Mouse (Mus musculus) midbrain, embryonic 12.5 days (tissue): Measurements from ENCODE around the gene Ppp1r36. TPM values are rescaled to one million over a fixed set of nuclear protein-coding genes. Genes with fewer than 3 reads are reported as not detected.
"Not testable (repeated sequence)": the region's sequence is repeated elsewhere in the genome, so short reads cannot be mapped to it uniquely, and the experiment has no call there.

Experiments used
- ATAC-seq: fragments of 200-750 bp; cut with Nextera tagmentation; 2 replicates; pipeline ENCODE4 v1.8.0; 2017; ENCODE audit warnings: low read depth, moderate TSS enrichment, moderate library complexity; ENCODE audit not compliant: low FRiP score
- H3K27ac ChIP-seq: fragments of 300-500 bp; sonication (generic); replicated peaks from 2 replicates; pipeline ENCODE4 v1.5.1; 2016; ENCODE audit warnings: mild to moderate bottlenecking
- H3K27me3 ChIP-seq: fragments of 300-500 bp; sonication (generic); 2 replicates; pipeline ENCODE4 v1.6.1; 2016; ENCODE audit warnings: mild to moderate bottlenecking
- H3K36me3 ChIP-seq: fragments of 300-500 bp; sonication (generic); 2 replicates; pipeline ENCODE4 v1.6.1; 2016
- H3K4me1 ChIP-seq: fragments of 300-500 bp; sonication (generic); 2 replicates; pipeline ENCODE4 v1.6.1; 2016
- H3K4me2 ChIP-seq: fragments of 300-500 bp; sonication (generic); replicated peaks from 2 replicates; pipeline ENCODE4 v1.6.1; 2016; ENCODE audit warnings: mild to moderate bottlenecking, moderate library complexity
- H3K4me3 ChIP-seq: fragments of 300-500 bp; sonication (generic); 2 replicates; pipeline ENCODE4 v1.5.1; 2016; ENCODE audit warnings: mild to moderate bottlenecking
- H3K9ac ChIP-seq: fragments of 300-500 bp; sonication (generic); replicated peaks from 2 replicates; pipeline ENCODE4 v1.6.1; 2016; ENCODE audit warnings: mild to moderate bottlenecking, moderate library complexity
- H3K9me3 ChIP-seq: fragments of 300-500 bp; sonication (generic); 2 replicates; pipeline ENCODE4 v1.6.1; 2016; ENCODE audit warnings: mild to moderate bottlenecking
- WGBS: fragments of 180-500 bp; shearing (Covaris S2); methylation state at CpG from one replicate; pipeline ENCODE4 v1.1.7; 2016; 5-methylcytosine and 5-hydroxymethylcytosine counted together
- polyA plus RNA-seq: library from polyadenylated mRNA; unstranded; fragments of >200 nt; fragmentation: Nextera tagmentation; extraction: Ambion mirVana; gene quantifications from 2 replicates; pipeline ENCODE4 v1.2.1, GENCODE M21; 2016

Ppp1r36 gene
- polyA plus RNA-seq, 1 experiment from 2014 or later = 0.42 TPM

- WGBS = 68% methylated on average over 5 of the region's 5 CpGs
- Histone ChIP-seq H3K4me3 (no peak overlapping the region), H3K9me3 (no peaks in the 10 kb centered on the region), H3K27me3 (peaks cover 14% of the 10 kb centered on the region), H3K9ac (no peak overlapping the region), H3K4me1 (0 out of 2 replicates have a peak, but pooled peaks cover 3% of the 10 kb centered on the region), H3K4me2 (no peak overlapping the region), H3K36me3 (no peaks in the 10 kb centered on the region), H3K27ac (no peak overlapping the region)
- ATAC-seq = no peak
Measured at GRCm38 (mm10) chr12:76430879-76431406, 13.6 kb downstream of the Ppp1r36 start.

GRCm38 (mm10) chr12:76431431-76431830 lies 14.1 kb downstream of the Ppp1r36 start:
- ATAC-seq = no peak
- H3K4me1 ChIP-seq = 0 out of 2 replicates have a peak, but pooled peaks cover 3% of the 10 kb centered on the region
- H3K27ac ChIP-seq = no peak overlapping the region
- H3K9ac ChIP-seq = no peak overlapping the region
- no peaks in the 10 kb centered on the region for H3K36me3 ChIP-seq
- no peak overlapping the region for H3K4me2 ChIP-seq
- 91% methylated on average over 6 of the region's 6 CpGs for WGBS
- no peaks in the 10 kb centered on the region for H3K9me3 ChIP-seq
- H3K27me3 ChIP-seq = peaks cover 19% of the 10 kb centered on the region
- no peak overlapping the region for H3K4me3 ChIP-seq

GRCm38 (mm10) chr12:76434111-76434510 lies 16.8 kb downstream of the Ppp1r36 start:
- Histone ChIP-seq H3K4me1 (0 out of 2 replicates have a peak, but pooled peaks cover 3% of the 10 kb centered on the region), H3K9me3 (no peaks in the 10 kb centered on the region), H3K4me2 (no peak overlapping the region), H3K4me3 (no peak overlapping the region), H3K9ac (no peak overlapping the region), H3K36me3 (no peaks in the 10 kb centered on the region), H3K27me3 (peaks cover 23% of the 10 kb centered on the region), H3K27ac (no peak overlapping the region)
- no peak for ATAC-seq
- WGBS = 40% methylated on average over 7 of the region's 7 CpGs

GRCm38 (mm10) chr12:76435084-76435483 lies 17.7 kb downstream of the Ppp1r36 start:
- peaks cover 23% of the 10 kb centered on the region for H3K27me3 ChIP-seq
- H3K27ac ChIP-seq = no peak overlapping the region
- H3K4me2 ChIP-seq = peak overlapping the region; percentile 54
- peak overlapping the region; percentile 33 for H3K4me3 ChIP-seq
- ATAC-seq = no peak
- H3K4me1 ChIP-seq = 0 out of 2 replicates have a peak, but pooled peaks cover 3% of the 10 kb centered on the region
- WGBS = 3% methylated on average over 17 of the region's 17 CpGs
- H3K9me3 ChIP-seq = no peaks in the 10 kb centered on the region
- peak overlapping the region; percentile 44 for H3K9ac ChIP-seq
- H3K36me3 ChIP-seq = no peaks in the 10 kb centered on the region

- Histone ChIP-seq H3K27me3 (peaks cover 23% of the 10 kb centered on the region), H3K27ac (no peak overlapping the region), H3K9ac (no peak overlapping the region), H3K4me3 (no peak overlapping the region), H3K4me2 (peak overlapping the region; percentile 54), H3K36me3 (no peaks in the 10 kb centered on the region), H3K4me1 (0 out of 2 replicates have a peak, but pooled peaks cover 3% of the 10 kb centered on the region), H3K9me3 (no peaks in the 10 kb centered on the region)
- 37% methylated on average over 8 of the region's 8 CpGs for WGBS
- ATAC-seq = no peak
Measured at GRCm38 (mm10) chr12:76435549-76435948, 18.2 kb downstream of the Ppp1r36 start.

GRCm38 (mm10) chr12:76443488-76443887 lies 26.1 kb downstream of the Ppp1r36 start:
- ATAC-seq, H3K9ac ChIP-seq, H3K4me1 ChIP-seq, H3K27ac ChIP-seq, H3K27me3 ChIP-seq, H3K4me2 ChIP-seq, H3K9me3 ChIP-seq, H3K4me3 ChIP-seq, H3K36me3 ChIP-seq: not testable (repeated sequence)
- 91% methylated on average over 6 of the region's 6 CpGs for WGBS

GRCm38 (mm10) chr12:76444359-76444772 lies 27.0 kb downstream of the Ppp1r36 start:
- no peak overlapping the region for H3K9ac ChIP-seq
- no peaks in the 10 kb centered on the region for H3K27me3 ChIP-seq
- no peaks in the 10 kb centered on the region for H3K36me3 ChIP-seq
- WGBS = 62% methylated on average over 10 of the region's 10 CpGs
- H3K9me3 ChIP-seq = no peaks in the 10 kb centered on the region
- H3K27ac ChIP-seq = no peak overlapping the region
- no peaks in the 10 kb centered on the region for H3K4me1 ChIP-seq
- no peak overlapping the region for H3K4me3 ChIP-seq
- ATAC-seq = no peak
- H3K4me2 ChIP-seq = no peak overlapping the region

- 86% methylated on average over 6 of the region's 6 CpGs for whole genome bisulfite sequencing
- ATAC-seq = no peak
- H3K9ac ChIP-seq = no peak overlapping the region
Measured at GRCm38 (mm10) chr12:76444862-76445261, 27.5 kb downstream of the Ppp1r36 start.

GRCm38 (mm10) chr12:76446201-76446600 lies 28.9 kb downstream of the Ppp1r36 start:
- H3K27ac ChIP-seq = no peak overlapping the region
- H3K4me3 ChIP-seq = no peak overlapping the region
- H3K9ac ChIP-seq = no peak overlapping the region
- no peaks in the 10 kb centered on the region for H3K36me3 ChIP-seq
- no peaks in the 10 kb centered on the region for H3K27me3 ChIP-seq
- no peaks in the 10 kb centered on the region for H3K4me1 ChIP-seq
- no peak overlapping the region for H3K4me2 ChIP-seq
- WGBS = 87% methylated on average over 11 of the region's 11 CpGs
- no peak for ATAC-seq
- H3K9me3 ChIP-seq = no peaks in the 10 kb centered on the region

More at GRCm38 (mm10) chr12:76444862-76445261, 27.5 kb downstream of the Ppp1r36 start:
- H3K27me3 ChIP-seq = no peaks in the 10 kb centered on the region
- H3K4me1 ChIP-seq = no peaks in the 10 kb centered on the region
- no peak overlapping the region for H3K27ac ChIP-seq
- no peak overlapping the region for H3K4me2 ChIP-seq
- H3K4me3 ChIP-seq = no peak overlapping the region
- H3K36me3 ChIP-seq = no peaks in the 10 kb centered on the region
- no peaks in the 10 kb centered on the region for H3K9me3 ChIP-seq

- Histone ChIP-seq H3K4me2 (no peak overlapping the region), H3K27ac (no peak overlapping the region), H3K9ac (no peak overlapping the region), H3K36me3 (no peaks in the 10 kb centered on the region), H3K4me3 (no peak overlapping the region), H3K27me3 (no peaks in the 10 kb centered on the region), H3K9me3 (no peaks in the 10 kb centered on the region), H3K4me1 (no peaks in the 10 kb centered on the region)
- 81% methylated on average over 6 of the region's 6 CpGs for whole genome bisulfite sequencing
- ATAC-seq = no peak
Measured at GRCm38 (mm10) chr12:76448127-76448526, 30.8 kb downstream of the Ppp1r36 start.

GRCm38 (mm10) chr12:76452203-76452602 lies 34.9 kb downstream of the Ppp1r36 start:
- ATAC-seq = no peak
- Histone ChIP-seq H3K4me1 (no peaks in the 10 kb centered on the region), H3K4me2 (no peak overlapping the region), H3K9me3 (no peaks in the 10 kb centered on the region), H3K36me3 (no peaks in the 10 kb centered on the region), H3K27ac (no peak overlapping the region), H3K27me3 (no peaks in the 10 kb centered on the region), H3K9ac (no peak overlapping the region), H3K4me3 (no peak overlapping the region)
- WGBS = 76% methylated on average over 2 of the region's 2 CpGs

GRCm38 (mm10) chr12:76458445-76458844 lies 41.1 kb downstream of the Ppp1r36 start:
- H3K27me3 ChIP-seq, H3K4me2 ChIP-seq, H3K36me3 ChIP-seq, H3K9me3 ChIP-seq, H3K27ac ChIP-seq, H3K9ac ChIP-seq, H3K4me3 ChIP-seq, H3K4me1 ChIP-seq, ATAC-seq: not testable (repeated sequence)
- 81% methylated on average over 4 of the region's 4 CpGs for WGBS

GRCm38 (mm10) chr12:76459032-76459431 lies 41.7 kb downstream of the Ppp1r36 start:
- no peak for ATAC-seq
- Histone ChIP-seq H3K36me3 (no peaks in the 10 kb centered on the region), H3K27me3 (no peaks in the 10 kb centered on the region), H3K4me2 (no peak overlapping the region), H3K4me1 (0 out of 2 replicates have a peak, but pooled peaks cover 4% of the 10 kb centered on the region), H3K27ac (no peak overlapping the region), H3K9ac (no peak overlapping the region), H3K4me3 (no peak overlapping the region), H3K9me3 (no peaks in the 10 kb centered on the region)
- WGBS = 57% methylated on average over 4 of the region's 4 CpGs
